Mouse (Mus musculus): ENCODE results near the gene Fth1.
"Not testable (repeated sequence)": the region's sequence is repeated elsewhere in the genome, so short reads cannot be mapped to it uniquely, and the experiment has no call there.

The Fth1 gene

DNA sequence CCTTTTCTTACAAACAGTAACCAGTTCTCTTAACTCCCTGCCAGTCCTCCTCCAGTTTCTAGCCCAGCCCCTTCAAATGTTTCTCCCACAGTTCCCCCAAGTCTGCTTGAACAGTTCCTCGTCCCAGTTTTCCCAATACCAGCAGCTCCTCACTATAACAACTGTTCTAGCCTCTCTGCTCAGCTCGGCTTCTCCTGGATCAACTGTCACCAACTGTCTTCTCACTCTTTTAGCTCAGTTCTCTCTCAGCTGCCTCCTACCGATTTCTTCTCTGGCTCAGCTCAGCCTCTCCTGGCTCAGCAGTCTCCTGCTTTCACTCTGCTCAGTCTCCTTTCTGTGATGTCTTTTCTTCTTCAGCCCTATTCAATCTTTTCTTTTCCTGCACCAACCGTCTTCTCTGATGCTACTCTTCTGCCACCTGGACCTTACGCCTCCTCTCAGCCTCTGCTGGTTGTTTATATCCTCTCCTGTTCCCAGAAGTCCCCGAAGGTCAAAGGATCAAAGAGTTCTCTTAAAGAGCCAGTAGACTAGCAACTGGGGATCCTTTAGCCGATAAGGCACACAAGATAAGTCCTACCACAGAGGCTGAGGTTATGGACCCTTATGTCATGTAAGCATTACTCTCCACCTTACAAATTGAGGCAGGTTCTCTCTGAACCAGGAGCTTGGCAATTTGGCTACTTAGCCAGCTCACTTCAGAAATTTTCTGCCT, 16.0 kb upstream of the Fth1 start:
- DNase-seq (ENCODE audit: low spot score) = no peak

DNA sequence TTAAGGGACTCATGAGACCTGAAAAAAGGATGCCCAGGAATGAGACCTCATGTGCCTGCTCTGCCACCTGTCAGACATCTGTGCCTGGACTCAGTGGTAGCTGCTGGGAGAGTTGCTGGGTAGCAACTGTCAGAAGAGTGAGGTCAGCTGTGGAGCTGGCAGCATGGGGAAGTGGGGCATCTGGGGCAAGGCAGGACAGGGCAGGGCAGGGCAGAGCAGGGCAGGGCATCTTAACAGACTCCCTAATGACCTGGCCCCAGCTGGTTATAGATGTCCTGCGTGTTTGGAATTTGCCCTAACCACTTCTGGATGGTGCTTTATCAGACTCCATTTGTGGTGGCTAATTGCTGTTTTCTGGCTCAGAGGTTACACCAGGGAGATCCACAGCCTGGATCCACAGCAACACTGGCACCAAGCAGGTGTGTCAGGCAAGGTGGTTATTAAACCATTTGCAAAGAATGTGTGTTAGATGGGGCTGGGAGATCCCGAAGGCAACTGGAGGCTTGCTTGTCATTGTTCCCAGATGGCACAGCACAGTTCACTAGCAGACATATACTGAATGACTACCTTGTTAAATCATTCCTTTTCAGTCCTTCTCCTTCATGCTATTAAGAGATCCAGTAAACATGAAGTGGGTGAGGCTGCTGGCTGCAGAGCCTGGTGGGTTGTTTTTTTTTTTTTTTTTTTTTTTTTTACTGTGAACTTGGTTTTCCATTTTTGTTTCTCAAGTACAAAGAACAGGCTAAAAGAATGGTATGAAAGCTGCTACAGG, 14.1 kb upstream of the Fth1 start:
- DNase-seq (ENCODE audit: low spot score) = no peak

DNA sequence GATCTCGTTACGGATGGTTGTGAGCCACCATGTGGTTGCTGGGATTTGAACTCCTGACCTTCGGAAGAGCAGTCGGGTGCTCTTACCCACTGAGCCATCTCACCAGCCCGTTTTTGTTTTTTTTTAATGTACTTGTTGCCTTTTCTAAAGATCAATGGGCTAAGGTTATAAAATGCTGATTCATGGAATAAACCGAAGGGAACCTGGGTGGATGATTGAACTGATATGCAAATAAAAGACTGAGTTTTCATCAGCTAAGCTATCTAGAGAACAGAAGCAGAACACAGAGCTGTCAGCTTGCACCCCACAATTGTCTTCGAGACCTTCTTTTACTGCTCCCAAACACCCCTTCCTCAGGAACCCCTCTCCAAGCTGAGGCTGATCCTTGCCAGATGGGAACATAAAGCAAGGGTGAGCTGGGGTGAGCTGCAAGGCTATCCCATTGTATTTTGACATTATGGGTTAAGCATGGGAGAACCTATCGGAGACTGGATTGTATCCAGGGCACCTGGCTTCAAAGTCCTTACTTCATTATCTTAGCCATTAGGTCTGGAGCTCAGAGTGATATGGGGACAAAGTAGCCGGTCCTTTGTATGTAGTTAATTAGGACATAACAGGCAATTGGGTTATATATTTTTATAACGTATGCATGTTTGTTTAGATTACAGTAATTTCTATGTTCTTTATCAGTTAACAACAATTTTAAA, 12.2 kb upstream of the Fth1 start:
- DNase-seq (ENCODE audit: low spot score) = no peak

DNA sequence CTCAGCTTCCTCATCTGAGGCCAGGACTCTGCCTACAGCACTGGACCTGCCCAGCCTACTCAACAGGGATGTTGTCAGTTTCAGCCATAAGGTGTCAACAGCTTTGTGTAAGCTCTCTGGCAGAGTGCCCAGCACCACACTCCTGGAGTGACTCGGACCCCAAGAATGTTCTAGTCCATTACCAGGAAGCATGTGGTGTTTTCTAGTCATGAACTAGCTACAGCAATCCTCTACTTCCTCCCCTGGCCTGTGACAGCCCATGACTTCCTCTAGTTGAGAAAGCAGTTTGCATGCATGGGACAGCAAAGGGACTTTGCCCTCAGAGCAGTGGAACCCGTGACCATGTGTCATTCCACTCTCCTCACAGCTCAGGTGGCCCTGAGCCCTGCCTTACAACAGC, 5.5 kb upstream of the Fth1 start:
- not testable (repeated sequence) for DNase-seq (ENCODE audit: low spot score)

DNA sequence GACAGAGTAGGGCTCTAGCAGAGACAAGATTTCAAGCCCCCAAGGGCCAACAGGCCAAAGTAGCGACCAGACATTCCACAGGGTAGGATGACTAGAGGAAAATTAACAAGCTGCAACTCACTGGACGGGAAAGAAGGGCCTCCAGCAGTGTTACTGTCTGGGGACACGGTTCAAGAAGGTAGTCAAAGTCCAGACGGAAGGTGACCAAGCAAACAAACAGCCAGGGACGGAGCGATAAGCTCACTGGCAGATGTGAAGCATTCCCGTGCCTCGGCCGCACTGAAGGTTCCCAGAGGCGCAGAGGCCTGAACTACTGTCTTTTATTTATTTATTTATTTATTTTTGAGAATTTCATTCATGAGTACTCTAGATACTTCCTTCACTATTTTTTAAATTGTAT, 3.3 kb upstream of the Fth1 start:
- no peak for DNase-seq (ENCODE audit: low spot score)

DNA sequence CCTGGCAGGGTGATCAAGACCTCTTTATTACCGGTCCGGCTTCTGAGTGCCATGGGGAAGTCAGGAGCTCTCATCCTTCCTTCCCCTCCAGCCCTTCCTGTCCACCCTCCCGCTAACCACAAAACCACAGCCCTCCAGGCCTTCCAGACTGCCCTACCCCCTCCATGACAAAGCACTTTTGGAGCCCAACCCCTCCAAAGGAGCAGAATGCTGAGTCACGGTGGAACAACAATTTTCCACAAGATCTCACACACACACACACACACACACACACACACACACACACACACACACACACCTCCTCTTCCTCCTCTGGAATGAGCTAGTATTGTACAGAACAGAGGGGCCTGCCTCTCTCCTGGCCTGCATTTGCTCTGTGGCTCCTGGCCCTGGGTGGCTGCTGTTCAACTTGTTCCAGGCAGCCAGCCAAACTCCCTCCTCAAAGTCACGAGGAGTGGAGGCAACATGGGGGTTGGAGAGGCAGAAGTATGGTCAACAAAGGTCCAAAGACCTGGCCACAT, 1.9 kb upstream of the Fth1 start:
- DNase-seq (ENCODE audit: low spot score) = peak; percentile 40

DNA sequence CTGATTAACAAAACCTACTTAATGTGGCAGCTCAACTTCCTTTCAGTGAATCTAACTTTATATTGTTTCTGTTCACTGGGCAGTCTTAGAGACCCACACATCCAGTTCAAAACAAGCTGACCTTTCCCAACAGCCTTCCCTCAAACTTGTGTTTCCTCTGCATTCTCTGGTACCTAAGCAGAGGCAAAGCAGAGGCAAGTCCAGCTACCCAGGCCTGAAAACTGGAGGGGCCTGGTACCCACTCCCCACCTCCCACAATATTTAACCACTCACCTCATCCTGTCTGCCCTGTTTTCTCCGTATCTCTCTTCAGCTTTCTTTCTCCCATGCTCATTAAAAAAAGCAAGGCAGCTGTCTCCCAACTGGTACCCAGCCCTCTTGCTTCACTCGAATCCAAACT, 1.2 kb upstream of the Fth1 start:
- no peak for DNase-seq (ENCODE audit: low spot score)

DNA sequence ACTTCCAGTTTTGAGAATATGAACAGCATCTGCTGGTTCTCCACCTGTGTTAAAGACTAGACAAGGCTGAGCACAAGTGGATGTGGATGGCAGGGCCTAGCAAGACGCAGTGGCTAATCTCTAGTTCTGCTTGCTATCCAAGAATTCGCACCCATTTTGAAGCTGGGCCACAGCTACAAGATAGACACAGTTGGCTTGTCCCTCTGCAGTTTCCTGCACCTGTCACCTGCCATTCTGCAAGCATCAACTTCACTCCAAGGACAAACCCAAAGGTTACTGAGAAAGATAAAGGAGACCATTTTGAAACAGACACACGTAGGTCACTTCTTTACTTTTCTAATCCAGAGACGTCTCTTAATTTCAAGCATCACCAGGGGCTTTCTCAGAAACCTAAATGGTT, 1.2 kb downstream of the Fth1 start:
- DNase-seq (ENCODE audit: low spot score) = no peak

DNA sequence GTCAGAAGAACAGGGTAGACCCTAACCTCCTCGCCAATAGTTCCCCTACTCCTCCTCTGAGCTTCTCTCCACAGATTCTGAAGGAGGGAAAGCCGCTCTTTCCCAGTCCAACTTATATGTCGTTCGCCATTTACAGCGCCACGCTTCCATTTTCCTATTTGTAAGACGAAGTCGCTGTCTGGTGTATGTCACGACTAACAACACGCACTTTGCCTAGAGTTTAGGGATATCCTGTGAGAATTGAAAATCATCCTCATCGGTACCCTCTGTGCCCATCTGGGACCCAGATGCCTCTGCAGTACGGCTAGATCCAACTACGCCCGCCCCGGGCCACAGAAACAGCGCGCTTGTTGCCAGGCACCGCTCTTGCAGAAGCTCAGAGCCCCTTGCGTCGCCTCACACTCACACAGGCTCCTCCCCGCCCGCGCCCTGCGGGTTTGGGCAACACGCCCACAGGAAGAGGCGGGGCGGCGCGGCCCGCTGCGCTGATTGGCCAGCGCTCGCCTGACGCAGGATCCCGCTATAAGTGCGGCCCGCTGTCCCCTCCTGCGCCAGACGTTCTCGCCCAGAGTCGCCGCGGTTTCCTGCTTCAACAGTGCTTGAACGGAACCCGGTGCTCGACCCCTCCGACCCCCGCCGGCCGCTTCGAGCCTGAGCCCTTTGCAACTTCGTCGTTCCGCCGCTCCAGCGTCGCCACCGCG, 1.9 kb downstream of the Fth1 start:
- DNase-seq (ENCODE audit: low spot score) = peak; percentile 84

DNA sequence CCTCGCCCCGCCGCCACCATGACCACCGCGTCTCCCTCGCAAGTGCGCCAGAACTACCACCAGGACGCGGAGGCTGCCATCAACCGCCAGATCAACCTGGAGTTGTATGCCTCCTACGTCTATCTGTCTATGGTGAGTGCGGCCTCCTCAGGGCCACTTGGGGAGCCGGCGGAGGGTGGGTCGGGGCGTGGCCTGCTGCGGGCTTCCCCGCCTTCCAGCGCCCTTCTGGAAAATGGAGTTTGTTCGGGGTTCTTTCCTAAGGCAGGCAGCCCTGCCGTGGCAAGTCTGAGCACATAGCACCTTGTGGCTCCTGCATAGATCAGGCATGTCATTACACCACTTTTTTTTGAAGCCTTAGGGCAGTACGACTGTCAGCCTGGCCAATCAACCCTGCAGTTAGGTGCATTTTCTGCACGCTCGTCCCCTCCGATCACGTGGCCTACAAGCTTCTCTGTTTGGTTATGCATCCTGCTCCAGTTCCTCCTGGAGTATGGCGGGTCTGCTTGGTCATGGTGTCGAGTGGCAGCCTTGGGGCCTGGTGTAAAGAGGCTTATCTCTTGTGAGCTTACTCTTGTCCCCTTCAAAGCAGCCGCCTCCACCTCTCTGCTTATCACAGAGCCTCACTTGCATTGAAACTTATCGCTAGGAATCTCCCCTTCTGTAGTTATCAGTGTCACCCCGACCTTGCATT, 2.6 kb downstream of the Fth1 start:
- DNase-seq (ENCODE audit: low spot score) = peak; percentile 30

DNA sequence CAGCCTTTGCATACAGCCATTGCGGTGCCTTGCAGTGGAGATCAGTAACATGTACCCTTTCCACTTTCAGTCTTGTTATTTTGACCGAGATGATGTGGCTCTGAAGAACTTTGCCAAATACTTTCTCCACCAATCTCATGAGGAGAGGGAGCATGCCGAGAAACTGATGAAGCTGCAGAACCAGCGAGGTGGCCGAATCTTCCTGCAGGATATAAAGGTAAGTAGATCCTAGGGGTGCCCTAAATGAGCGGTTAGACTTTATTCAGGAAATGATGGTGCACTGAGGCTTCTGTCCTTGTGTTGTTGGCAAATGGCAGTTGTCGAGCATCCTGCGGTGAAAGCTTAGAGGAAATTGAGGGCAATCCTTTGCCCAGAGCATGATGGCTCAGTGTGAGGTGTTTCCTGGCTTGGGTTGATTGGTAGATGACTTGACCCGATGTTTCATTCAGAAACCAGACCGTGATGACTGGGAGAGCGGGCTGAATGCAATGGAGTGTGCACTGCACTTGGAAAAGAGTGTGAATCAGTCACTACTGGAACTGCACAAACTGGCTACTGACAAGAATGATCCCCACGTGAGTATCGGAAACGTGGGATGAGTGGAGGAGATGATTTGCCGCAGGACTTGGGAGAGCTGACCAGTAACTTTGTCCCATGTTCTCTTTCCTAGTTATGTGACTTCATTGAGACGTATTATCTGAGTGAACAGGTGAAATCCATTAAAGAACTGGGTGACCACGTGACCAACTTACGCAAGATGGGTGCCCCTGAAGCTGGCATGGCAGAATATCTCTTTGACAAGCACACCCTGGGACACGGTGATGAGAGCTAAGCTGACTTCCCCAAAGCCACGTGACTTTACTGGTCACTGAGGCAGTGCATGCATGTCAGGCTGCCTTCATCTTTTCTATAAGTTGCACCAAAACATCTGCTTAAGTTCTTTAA, 4.0 kb downstream of the Fth1 start:
- no peak for DNase-seq (ENCODE audit: low spot score)

DNA sequence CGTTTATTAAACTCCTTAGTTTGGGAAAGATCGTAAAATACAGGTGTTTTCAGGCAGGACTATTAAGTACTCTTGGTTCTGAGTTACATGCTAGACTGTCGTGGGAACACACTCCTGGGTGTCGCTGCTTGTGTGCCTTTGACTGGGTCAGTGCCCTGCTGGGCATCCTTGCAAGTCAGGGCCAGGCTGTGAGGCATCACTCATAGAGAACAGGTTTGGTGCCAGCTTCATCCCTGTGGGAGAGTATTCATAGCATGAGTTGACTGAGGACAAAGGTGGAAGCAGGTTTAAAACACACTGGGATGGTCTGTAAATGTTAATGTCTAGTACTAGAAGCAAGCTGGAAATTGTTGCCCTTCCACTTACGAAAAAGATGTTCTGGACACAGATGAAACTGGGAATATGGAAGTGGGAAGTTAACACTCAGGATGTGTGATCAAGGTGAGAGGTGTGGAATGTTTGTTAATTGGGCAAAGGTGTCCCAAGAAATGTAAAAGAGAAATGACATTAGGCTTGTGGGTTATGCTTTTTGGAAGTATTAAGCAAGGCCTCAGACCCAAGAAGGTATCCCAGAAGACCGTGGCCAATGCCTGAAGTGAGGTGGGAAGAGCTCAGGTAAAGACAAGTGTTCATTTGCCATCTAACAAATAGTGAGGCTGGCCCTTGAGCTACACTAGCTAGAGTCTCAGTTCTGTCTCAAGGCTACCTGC, 4.9 kb downstream of the Fth1 start:
- no peak for DNase-seq (ENCODE audit: low spot score)

DNA sequence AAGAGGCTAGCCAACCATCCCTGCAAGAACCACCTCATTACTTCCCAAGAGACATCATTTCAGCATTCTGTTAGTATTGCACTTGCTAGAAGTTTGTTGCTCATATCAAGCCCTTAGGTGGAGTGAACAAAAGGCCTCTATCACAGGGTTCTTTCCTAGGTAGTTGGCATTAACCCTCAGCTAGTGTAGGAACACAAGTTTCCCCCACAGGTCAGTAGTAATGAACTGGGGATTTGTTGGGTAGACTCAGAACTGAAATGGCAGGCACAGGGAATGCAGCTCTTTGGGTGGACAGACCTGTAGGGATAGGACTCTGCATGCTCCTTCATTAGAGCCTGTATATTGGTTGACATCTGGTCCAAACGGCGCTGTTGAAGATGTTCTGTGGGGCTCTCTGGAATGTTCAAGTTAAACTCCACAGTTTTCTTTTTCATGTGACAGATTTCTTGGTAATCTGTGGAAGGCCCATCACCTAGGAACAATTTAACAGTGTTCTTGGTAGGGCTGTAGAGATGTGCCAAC, 5.6 kb downstream of the Fth1 start:
- DNase-seq (ENCODE audit: low spot score) = no peak

DNA sequence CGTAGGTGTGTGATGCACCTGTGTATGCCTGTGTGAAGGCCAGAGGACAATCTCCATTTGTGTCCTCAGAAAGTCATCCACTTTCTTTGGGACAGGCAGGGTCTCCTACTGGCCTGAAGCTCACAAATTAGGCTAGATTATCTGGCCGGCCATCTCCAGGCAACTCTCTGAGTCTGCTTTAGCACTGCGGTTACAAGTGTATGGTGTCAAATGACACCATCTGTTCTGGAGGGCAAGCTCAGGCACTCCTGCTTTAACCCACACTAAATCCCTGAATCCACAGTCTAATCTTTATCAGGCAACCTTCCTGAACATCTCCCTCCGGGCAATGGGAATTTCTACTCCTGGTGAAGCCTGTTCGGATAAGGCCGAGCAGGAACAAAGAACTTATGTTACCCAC, 6.8 kb downstream of the Fth1 start:
- no peak for DNase-seq (ENCODE audit: low spot score)

DNA sequence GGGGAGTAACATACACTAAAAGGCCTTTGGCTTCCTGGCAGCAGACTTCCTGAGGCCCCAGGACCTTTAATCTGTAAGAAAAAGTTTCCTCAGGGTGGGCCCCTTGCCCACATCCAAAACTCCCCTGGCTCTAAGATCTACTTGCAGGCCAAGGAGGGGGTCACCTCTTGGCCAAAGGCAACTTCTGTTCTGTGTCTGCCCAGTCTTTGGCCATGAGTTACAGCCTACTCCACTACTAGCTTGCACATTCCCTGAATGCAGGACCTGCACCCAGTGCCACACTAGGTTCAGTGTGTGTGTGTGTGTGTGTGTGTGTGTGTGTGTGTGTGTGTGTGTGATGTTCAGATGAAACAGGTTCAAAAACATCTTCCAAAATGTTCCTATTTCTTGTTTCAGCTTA, 7.2 kb downstream of the Fth1 start:
- DNase-seq (ENCODE audit: low spot score) = no peak

DNA sequence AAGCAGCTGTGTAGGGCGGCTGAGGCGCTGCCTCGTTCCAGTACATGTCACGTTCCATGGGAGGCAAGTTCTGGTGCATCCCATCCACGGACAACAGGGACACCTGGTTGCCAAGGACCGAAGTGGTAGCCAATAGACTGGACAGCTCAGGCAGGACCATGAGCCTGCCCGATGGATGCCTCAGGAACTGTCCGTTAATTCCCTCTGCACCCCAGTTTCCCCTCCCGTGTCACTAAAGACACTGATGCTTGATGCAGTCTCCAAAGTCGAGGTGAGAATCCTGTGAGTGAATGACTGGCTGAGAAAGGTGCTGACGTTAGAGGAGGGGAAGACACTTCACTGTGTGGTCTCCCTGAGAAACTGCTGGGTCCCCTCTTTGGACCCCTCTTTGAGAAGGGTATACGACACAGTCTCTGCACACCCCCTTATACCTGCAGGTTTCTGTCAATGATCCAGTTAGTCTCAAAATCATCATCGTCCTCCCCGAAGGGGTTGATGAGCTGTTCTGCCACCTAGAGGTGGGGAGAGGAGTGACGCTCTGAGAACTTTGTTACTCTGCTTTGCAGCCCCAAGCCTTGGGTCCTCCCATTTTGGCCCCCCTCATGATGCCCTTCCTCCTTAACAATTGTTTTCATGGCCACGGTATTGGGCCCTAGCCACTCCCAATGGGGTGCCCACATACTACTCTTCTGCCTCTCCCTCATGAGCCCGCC, 8.9 kb downstream of the Fth1 start:
- no peak for DNase-seq (ENCODE audit: low spot score)

DNA sequence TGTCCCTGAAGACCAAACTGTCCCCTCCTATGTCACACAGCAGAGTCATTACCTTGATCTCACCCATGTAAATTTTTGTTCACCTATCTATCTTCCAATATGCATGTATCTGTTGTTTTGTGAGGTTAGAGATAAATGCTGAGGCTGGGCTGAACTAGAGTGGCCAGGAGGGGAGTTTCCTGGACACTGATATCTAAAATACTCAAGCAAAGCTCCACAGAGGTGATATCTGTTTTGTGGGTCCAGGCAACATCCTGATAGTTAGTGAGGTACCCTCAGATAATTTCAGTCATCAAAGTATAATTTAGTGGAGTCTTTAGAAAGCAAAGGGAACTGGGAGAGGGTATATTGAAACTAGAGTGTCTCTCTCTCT, 9.5 kb downstream of the Fth1 start:
- no peak for DNase-seq (ENCODE audit: low spot score)

DNA sequence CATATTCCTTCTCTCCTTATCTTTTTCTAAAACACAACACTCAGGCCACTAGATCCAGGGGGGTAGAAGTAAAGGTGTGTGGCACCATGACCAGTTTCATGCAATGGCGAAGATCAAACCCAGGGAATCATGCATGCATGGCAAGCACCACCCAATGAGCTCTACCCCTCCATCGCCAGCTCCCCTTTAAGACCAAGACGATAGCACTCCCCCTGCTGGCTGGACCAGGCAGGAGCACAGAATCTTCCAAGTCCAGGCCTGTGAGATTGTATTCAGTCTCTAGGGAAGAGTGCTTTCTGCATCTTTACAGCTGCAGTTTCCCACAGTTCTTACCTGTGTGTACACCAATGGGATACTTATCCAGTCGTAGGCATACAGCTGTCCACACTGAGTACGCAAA, 10.9 kb downstream of the Fth1 start:
- peak; percentile 48 for DNase-seq (ENCODE audit: low spot score)

All from urinary bladder, postnatal 10 days (tissue).